Mouse (Mus musculus) heart, adult 2 months (tissue): ENCODE results near the gene Flot2.

ENCODE experiments used
- CTCF ChIP-seq: fragments of 200-600 bp; IDR thresholded peaks from 2 replicates; pipeline ENCODE4 v1.8.1; 2022; ENCODE audit warnings: antibody characterized with exemption, mild to moderate bottlenecking, moderate library complexity
- EP300 ChIP-seq: fragments of 200-500 bp; IDR thresholded peaks from 2 replicates; pipeline ENCODE4 v1.6.1; 2011; ENCODE audit warnings: low read depth, low read length, control low read depth; ENCODE audit not compliant: insufficient read depth

GRCm38 (mm10) chr11:78069646-78070045 lies 31.9 kb downstream of the Flot2 start:
- no peak for TF ChIP-seq CTCF
- TF ChIP-seq EP300 = no peak
